Mouse (Mus musculus): ENCODE measurements around the gene Tbc1d32.

DNA sequence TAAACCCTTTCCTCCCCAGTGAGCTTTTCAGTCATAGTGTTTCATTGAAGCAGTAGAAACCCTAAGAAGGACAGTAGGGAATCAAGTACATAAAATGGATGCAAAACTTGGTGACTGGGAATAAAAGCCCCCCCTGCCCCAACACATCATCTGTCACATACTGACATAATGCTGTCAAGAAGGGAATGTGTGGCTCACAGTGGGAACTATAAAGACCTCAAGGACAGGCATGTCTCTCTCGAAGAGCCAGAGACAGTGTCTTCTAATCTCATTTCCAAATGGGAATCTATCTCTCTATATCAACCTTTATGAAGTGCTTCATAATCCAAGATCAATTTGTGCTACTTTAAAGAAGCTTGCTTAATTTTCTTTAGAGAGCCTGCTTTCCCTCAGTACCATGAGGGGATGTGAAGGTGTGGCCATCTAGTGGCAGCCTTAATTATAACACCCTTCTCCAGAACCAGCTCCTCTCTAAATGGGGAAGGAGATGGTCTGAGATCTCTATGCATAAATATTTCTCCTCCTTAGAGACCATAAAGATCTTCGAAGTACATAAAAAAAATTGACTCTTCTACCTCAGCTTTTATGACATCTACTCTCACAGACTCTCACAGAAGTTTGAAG lies 248.5 kb downstream of the Tbc1d32 start:
- TF ChIP-seq CTCF (IDR thresholded peaks at IDR 0.05; ENCODE audit: low read depth, low read length) (no peak), POLR2A (IDR thresholded peaks at IDR 0.05; ENCODE audit: borderline replicate concordance, low read depth, low read length) (no peak)
